Mouse (Mus musculus) skeletal muscle tissue, adult 2 months (tissue): Measurements from ENCODE around the gene Zfp597.
"Not testable (repeated sequence)": the region's sequence is repeated elsewhere in the genome, so short reads cannot be mapped to it uniquely, and the experiment has no call there.

Source experiments
- DNase-seq: peaks from one replicate; pipeline ENCODE4 v3.0.0-alpha.2; 2012; ENCODE audit warnings: low read depth, low spot score

Zfp597 gene

DNA sequence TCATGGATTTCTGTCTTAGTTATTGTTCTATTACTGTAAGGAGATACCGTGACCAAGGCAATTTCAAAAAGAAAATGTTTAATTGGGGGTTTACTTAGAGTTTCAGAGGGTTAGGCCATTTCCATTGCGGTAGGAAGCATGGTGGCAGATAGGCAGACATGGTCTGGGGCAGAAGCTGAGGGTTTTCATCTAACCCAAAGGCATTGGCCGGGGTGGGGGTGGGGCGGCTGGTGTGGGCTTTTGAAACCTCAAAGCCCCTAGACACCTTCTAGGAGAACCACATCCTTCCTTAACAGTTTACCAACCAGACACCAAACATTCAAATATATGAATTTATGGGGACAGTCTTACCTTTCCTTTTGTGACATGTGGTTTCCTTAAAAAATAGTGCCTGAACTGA lies 25.1 kb downstream of the Zfp597 start:
- DNase-seq, result no peak

DNA sequence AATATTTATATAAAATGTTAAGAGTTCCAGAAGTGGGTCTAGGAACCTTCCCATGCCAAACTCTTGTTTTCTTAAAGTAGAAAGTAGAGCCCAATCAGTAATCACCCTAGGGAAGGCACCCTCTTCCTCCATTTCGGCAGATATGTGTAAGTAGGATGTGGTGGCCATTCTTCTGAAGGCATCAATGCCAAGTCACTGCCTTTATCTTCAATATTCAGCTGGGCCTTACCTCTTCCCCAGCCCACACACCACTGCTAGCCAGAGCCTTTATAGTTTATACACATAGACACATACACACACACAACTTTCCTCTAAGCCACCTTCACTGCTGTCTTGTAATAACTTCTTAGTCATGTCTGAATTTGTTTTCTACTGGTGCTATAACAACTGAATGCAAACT lies 28.6 kb downstream of the Zfp597 start:
- no peak for DNase-seq

DNA sequence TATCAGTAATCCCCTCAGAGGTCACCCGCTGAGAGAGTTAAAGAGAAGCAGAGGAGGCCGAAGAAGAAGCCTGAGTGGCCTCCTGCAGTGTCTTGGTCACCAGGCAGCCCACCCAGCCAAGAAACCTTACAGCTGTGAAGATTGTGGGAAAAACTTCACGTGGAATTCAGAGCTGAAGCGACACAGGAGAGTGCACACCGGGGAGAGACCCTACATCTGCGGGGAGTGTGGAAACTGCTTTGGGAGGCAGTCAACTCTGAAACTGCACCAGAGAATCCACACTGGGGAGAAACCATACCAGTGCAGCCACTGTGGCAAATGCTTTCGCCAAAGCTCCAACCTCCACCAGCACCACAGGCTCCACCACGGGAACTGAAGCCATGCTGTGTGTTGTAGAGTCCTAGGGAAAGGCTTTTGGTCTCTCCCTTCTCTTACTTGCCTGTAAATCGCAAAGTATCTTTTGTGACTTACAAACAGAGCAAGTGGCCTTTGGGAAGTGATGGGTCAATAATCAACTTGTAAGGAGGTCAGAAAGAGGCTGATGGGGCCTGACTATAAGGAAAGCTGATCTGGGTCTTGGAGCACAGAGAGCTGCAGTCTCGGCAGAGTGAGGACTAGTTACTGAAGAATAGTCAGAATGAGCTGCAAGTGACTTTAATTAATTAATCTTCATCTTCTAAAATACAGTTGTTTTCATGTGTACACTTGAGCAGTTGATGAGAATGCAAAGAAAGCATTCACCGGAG lies 29.8 kb downstream of the Zfp597 start:
- DNase-seq, result no peak

- DNase-seq, result no peak
Observed at GRCm38 (mm10) chr16:3852586-3852985, 31.8 kb downstream of the Zfp597 start.

DNA sequence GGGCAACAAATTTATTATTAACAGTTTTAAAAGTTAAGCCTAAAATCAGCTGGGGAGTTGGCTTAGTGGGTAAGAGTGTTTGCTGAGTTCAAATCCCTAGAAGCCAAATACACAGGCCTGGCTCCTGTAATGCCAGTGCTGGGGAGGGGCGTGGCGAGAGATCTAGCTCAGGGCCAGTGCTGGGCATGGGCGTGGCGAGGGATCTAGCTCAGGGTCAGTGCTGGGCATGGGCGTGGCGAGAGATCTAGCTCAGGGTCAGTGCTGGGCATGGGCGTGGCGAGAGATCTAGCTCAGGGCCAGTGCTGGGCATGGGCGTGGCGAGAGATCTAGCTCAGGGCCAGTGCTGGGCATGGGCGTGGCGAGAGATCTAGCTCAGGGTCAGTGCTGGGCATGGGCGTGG lies 33.1 kb downstream of the Zfp597 start:
- DNase-seq, result not testable (repeated sequence)

- DNase-seq, result no peak
Observed at GRCm38 (mm10) chr16:3848416-3848815, 35.9 kb downstream of the Zfp597 start.

DNA sequence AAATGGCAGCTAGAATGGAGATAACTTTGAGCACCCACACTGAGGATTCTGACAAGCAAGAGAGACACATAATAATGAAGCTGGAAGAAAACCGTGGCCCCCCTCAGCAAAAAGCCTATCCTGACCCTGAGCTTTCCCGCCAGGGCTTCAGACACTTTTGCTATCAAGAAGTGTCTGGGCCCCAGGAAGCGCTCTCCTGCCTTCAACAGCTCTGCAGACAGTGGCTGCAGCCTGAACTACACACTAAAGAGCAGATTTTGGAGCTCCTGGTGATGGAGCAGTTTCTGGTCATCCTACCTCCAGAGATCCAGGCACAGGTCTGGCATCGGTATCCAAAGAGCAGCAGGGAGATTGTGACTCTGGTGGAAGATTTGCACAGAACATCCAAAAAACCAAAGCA lies 36.5 kb downstream of the Zfp597 start:
- no peak for DNase-seq

GRCm38 (mm10) chr16:3846711-3847518 lies 37.4 kb downstream of the Zfp597 start, which contains the start of gene Zfp174:
Gene Zfp174, plus strand, starts transcription at chr16:3847268.
- DNase-seq, result peak; percentile 95

DNA sequence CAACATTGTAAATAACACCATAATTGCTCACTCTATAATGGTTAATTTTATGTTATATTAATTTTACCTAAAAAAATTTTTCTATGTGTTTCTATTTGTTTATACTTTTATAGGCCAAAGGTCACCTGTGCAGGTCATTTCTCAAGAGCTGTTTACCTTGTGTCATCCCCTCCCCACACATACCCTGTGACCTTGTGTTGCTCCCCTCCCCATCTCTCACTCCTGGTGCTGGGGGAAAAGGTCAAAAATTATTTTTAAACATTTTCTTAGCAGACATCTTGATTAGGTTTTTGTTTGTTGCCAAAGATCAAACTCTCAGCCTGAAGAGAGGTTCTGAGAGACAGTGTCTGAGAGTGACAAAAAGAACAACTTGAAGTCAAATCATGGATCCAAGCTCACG lies 40.6 kb downstream of the Zfp597 start:
- DNase-seq, result no peak

- no peak for DNase-seq
Observed at GRCm38 (mm10) chr16:3842989-3843388, 41.4 kb downstream of the Zfp597 start.

DNA sequence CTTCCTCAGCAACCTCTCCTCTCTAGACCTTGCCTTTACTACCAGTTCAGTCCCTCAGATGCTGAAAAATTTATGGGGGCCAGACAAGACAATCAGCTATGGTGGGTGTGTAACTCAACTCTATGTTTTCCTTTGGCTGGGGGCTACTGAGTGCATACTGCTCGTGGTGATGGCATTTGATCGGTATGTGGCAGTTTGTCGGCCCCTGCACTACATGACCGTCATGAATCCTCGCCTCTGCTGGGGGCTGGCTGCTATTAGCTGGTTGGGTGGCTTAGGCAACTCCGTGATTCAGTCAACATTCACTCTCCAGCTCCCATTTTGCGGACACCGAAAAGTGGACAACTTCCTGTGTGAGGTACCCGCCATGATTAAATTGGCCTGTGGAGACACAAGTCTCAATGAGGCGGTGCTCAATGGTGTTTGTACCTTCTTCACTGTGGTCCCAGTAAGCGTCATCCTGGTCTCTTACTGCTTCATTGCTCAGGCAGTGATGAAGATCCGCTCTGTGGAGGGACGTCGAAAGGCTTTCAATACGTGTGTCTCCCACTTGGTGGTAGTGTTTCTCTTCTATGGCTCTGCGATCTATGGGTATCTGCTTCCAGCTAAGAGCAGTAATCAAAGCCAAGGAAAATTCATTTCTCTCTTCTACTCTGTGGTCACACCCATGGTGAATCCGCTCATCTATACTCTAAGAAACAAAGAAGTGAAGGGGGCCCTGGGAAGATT lies 45.0 kb downstream of the Zfp597 start:
- DNase-seq, result peak; percentile 11

- no peak for DNase-seq
Observed at GRCm38 (mm10) chr16:3835461-3835860, 48.9 kb downstream of the Zfp597 start.

DNA sequence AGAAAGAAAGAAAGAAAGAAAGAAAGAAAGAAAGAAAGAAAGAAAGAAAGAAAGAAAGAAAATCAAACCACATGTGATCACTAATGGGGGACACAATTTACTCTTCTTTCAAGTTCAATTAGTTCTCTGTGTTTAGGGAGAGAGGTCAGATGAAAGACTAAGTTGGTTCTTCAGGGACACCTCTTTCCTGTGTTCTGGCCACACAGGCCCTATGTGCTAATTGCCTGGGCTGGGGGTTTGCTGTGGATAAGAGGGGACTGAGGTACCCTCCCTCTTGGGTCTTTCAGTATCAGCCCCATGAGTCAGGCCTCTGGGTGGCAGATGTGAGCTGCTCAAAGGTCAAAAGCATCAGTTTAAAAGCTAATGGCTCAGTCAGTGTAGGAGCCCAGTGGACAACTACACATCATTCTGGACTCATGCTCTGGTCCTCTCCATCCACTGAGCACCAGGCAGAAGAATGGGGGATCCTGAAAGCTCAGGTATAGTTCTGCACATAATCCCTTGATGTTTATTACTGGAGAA lies 53.7 kb downstream of the Zfp597 start, which contains the start of gene Olfr15:
TSS of gene Olfr15 (plus strand) at position 291 of the 522 bp plus-strand sequence.
- DNase-seq, result no peak

DNA sequence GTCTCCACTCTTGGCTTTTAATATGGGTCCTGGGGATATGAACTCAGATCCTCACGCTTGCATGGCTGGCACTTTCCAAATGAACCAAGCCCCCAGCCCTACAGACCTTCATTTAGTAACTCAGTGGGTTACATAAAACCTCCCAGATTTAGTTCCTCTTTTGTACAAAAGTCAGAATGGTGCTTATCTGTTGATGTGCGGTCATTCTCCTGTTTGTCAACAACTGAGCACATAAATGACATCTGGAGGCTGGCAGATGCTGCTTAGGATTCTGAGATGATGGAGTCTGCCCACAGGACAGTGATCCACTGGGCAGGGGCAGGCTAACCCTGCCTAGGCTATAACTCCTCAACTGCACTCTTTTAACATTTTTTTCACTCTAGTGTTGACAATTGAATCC lies 54.6 kb downstream of the Zfp597 start:
- no peak for DNase-seq

GRCm38 (mm10) chr16:3828021-3828420 lies 56.3 kb downstream of the Zfp597 start:
- DNase-seq, result no peak

GRCm38 (mm10) chr16:3820202-3820601 lies 64.2 kb downstream of the Zfp597 start:
- no peak for DNase-seq

DNA sequence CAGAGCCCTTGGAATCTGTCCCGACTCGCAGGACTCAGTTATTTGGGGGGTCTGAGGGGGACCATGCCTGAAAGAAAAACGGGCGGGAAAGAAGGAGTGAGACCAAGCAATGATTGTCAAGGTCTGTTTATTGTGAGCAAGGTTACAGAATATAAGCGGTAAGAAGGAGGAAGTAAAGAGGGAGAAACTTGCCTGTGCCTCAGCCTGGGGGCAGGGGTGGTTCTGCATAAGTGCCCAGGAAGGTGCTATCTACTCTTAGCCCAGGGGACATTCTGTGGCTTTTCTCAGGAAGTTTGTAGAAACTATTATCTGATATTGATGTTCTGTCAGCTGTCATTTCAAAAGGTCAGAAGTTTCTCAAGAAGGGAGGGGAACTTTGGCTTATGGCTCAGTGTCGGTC lies 69.7 kb downstream of the Zfp597 start:
- not testable (repeated sequence) for DNase-seq
